Mouse (Mus musculus) kidney, adult 8-10 months (tissue): ENCODE results near the gene Nos3.

Experiments
- DNase-seq, 2 experiments: peaks; one replicate each; pipeline ENCODE4 v3.0.0; 2022

The Nos3 gene

DNA sequence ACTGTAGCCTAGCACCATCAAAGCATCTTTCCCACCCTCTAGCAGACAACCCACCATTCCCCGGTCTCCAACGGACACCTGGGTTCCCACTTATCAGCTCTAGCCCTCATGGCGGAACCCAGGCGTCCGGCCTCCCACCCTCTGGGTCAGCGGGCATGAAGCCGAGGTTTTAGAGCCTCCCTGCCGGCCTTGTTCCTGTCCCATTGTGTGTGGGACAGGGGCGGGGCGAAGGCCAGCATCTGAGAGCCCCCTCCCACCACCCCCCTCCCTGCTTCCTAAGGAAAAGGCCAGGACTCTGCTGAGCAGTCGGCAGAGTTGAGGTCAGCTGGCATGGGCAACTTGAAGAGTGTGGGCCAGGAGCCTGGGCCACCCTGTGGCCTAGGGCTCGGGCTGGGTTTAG, at the start of gene Nos3:
Gene Nos3, plus strand, starts transcription at position 303 of the 400 bp plus-strand sequence.
- peak; percentile 35 to 36 for DNase-seq

GRCm38 (mm10) chr5:24319776-24320466, 44.7 kb upstream of the Nos3 start:
- DNase-seq = no peak

DNA sequence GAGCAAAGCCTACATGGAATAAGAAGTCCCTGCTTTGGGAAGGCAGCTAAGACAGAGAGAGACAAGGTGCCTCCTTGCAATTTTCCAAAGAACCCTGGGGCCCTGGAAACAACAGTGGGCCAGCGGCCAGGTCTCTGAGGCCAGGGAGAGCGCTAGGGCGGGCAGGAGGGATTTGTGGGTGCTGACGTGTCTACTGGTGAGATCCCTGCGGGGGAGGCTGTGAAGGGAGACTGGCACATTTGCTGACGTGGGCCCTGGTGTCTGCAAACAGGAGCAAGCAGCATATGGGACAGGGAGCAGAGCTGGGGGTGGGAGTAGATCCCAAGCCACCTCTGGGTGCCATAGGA, 44.2 kb upstream of the Nos3 start:
- no peak for DNase-seq

GRCm38 (mm10) chr5:24320894-24321293, 43.7 kb upstream of the Nos3 start:
- DNase-seq = no peak

DNA sequence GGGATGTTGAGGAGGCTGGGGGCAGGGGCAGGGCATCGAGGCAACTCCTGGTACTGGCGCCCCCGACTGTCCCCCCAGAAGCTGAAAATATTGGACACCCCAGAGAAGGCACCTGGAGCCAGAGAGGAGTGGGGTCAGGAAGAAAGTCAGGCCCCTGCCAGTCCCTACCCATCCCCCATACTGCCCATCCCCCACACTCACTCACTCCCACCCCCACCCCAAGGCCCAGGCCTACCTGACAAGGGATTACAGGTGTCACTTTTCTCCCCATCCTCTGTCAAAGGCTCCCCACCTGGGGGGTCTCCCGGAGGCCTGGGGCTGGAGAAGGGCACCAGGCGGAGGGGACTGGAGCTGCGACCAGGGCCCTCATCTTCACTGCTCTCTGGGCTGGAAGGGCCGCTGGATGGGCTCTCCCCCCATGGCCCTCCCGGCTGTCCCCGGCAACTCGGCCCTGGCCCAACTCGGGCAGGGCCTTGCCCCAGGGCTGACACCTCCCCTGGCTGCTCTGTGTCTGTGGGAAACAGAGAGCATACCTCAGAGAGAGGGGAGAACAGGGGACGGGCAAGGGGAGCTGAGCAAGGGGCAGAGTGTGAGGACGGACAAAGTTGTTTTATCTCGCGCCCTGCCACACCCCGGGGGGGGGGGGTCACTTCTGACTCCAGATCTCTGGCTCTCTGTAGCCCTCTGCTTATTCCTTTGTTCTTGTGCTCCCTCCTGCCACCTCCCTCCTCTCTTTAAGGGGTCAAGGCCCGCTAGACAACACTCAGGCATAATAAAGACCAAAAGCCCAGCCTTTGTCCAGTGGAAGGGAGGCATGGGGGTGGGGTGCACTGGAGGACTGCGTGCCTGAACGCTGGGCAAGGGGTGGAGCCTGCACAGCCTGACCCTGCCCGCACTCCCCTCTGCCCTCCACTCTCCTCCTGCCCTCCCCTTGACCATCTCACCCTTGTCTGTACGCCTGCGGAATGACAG, 42.6 kb upstream of the Nos3 start:
- no peak for DNase-seq

DNA sequence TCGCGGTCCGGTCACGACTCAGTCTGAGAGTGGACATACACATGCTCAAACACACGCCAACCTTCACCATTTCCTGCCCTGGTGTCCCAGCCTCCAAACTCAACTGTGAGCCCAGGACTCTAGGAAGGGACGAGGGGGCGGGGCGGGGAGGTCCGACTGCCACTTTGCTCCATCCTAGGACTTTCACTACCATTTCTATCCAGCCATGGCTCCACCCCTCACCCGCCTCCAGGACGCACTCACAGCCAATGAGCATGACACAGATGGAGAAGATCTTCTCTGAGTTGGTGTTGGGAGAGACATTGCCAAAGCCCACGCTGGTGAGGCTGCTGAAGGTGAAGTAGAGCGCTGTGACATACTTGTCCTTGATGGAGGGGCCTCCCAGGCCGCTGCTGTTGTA, 39.4 kb upstream of the Nos3 start:
- no peak for DNase-seq

DNA sequence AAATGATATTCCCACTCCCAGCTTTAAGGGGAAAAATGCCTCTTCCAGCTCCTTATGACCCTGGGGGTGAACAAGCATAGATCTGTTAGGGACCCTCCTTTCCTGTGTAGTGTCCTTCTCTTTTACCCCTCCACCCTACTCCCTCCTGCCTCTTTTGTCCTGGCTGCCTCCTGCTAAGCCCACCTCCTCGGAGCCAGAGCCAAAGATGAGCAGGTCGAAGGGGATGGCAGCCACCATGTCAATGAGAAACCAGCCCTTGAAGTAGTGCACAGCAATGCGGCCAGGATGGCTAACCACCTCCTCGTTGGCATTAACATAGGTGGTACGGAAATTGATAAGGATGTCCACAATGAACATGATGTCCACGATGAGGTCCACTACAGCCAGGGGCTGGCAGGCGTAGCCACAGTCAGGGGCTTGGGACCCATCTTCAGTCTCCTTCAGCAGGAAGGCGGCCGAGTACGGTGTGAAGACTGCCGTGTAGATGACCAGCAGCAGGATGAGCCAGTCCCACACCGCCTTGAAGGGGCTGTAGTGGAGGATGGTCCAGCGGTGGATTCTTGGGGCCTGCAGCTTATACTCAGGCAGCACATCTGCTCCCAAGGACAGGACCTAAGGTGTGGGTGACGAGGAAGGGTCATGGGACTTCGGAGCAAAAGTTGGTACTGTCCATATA, 38.3 kb upstream of the Nos3 start:
- no peak for DNase-seq

- no peak for DNase-seq
These were observed 37.7 kb upstream of the Nos3 start for GRCm38 (mm10) chr5:24326842-24327417.

DNA sequence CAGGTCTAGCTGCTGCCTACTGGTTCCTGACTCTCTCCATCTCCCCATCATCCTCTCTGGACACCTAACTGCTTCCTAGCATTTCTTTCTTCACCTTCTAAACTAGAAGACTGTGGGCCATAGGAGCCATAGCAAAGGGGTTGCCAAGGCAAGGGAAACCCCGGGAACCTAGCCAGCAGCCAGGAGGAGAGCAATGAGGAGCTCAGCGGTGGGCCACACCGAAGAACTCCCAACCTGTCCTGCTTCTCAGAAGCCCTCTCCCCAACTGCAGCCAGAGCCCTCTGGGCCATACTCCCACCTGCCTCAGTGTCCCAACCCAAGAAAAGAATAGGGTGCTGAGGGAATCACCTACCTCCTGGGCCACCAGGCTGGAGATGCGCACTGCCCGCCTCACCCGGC, 35.8 kb upstream of the Nos3 start:
- no peak for DNase-seq

GRCm38 (mm10) chr5:24329212-24329964, 35.2 kb upstream of the Nos3 start:
- DNase-seq = peak; percentile 51 to 63

- no peak for DNase-seq
These were observed 34.7 kb upstream of the Nos3 start for GRCm38 (mm10) chr5:24329965-24330298.

GRCm38 (mm10) chr5:24332401-24332800, 32.2 kb upstream of the Nos3 start:
- DNase-seq = no peak

DNA sequence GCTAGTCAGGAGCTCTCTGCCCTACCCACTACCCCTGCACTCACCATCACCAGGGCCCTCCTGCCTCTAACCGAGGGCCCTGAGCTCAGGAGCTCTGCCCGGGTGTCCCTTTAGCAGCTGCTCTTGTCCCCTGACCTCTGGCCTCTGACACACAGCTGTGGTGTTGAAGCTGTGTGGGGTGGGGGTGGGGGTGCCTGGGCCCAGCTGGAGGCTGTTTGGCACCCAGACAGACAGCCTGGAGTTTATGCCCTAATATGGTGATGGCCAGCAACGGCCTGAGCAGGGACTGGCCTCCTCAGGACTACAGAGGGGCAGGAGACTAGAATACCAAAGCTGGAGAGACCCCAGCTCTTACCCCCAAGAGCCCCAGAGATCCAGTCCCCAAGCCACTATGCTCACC, 29.9 kb upstream of the Nos3 start:
- no peak for DNase-seq

GRCm38 (mm10) chr5:24335888-24336511, 28.6 kb upstream of the Nos3 start:
- DNase-seq = peak in 1 of 2 experiments; percentile 43

DNA sequence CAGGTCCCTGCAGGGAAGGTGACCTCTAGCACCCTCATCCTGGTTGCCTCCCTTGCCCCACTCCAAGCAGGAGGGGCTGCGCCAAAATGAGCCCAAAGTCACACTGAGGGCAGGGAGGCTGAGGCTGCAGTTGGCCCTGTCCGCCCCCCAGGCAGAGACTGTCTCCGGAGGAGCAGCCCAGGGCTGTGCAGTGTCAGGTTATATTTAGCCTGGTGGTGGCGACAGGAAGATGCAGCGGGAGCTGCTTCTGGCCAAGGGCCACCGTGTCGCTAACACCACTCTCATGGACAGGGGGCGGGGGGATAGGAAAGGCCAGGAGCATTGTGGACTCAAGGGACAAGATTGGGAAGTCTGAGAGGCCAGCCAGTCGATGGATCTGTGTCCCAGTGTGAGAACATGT, 27.2 kb upstream of the Nos3 start:
- DNase-seq = no peak

GRCm38 (mm10) chr5:24337821-24338220, 26.8 kb upstream of the Nos3 start:
- DNase-seq = no peak

DNA sequence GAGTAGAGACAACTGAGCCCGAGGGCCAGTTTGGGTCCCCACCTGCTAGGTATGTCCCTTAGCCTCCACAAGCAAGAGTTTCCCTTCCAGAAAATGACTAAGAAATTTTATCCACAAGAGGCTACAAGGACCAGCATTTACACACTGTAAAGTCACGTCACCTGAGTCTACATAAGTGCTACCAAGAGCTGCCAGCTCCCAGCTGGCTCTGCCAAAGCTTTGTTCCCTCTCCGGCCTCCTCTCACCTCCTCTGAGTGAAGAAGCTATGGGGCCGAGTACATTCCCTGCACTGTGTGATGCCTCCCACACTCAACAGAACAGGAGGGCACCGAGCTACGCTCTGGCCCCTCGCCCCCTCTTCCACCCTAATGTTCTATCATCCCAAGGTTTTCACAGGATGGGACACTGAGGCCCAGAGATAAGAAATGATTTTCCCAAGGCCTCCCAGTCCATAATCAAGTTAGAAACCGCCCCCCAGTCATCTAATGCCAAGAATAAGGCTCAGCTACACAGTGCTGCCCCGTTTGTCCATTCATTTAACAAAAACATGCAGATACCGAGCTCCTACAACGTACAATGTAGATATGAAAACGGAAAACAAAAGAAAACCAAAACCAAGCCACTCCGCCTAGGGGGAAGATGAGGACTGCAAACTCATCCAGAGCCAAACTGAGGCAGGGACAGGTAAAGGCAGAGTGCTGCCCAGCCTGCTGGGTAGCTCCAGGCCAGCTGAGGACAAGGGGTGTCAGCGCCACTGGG, 22.2 kb upstream of the Nos3 start:
- DNase-seq = no peak

GRCm38 (mm10) chr5:24342966-24343365, 21.6 kb upstream of the Nos3 start:
- no peak for DNase-seq

- DNase-seq = no peak
These were observed 21.2 kb upstream of the Nos3 start for GRCm38 (mm10) chr5:24343379-24343778.

DNA sequence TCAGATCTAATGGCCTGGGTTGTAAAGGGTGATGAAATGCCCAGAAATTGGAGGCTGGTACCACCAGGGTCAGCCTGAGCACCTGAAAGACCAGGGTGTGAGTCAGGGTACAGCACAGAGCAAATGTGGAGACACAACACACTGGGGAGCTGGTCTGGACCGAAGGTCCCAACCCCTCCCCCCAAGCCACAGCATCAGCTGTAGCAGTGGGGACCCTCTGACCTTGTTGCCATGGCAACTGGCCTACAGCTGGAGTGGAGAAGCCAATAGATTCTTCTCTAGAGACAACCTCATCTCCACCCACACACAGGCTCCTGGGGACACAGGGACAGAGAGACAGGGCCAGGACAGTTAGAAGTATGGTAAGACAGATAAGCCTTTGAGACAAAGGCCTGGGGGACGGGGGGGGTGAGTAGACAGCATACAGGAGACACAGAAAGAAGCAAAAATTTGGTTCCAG, 20.6 kb upstream of the Nos3 start:
- DNase-seq = no peak

- no peak for DNase-seq
These were observed 20.0 kb upstream of the Nos3 start for GRCm38 (mm10) chr5:24344477-24345051.
